ENCODE assay signal across 32 mouse cellular contexts in genomic region chr2:109230443-109230842, GRCm38 (mm10).
"Had no signal": no experiment of that assay in that cellular context is flagged by ENCODE, and none has a peak within 500 bp of the region (broad histone marks: within the 10 kb centered on the region; RNA-seq: fewer than 3 reads in every experiment).

No protein-coding gene starts in this region.

- H3K9ac ChIP-seq: limb, embryonic 12.5 days; limb, embryonic 13.5 days; limb, embryonic 15.5 days; liver, embryonic 12.5 days; liver, embryonic 13.5 days; liver, embryonic 14.5 days; liver, embryonic 15.5 days; liver, postnatal 0 days; lung, embryonic 14.5 days; lung, embryonic 15.5 days; midbrain, embryonic 12.5 days; midbrain, embryonic 13.5 days; midbrain, embryonic 15.5 days; neural tube, embryonic 12.5 days had no signal

- H3K27ac ChIP-seq: limb, embryonic 10.5 days; limb, embryonic 12.5 days; limb, embryonic 13.5 days; limb, embryonic 15.5 days; liver, embryonic 12.5 days; liver, embryonic 13.5 days; liver, embryonic 14.5 days; liver, embryonic 15.5 days; lung, embryonic 15.5 days; macrophage; midbrain, embryonic 10.5 days; midbrain, embryonic 12.5 days; midbrain, embryonic 13.5 days; midbrain, embryonic 15.5 days; neural tube, embryonic 12.5 days had no signal

- DNase-seq: left cerebral cortex, postnatal 4 days; liver; liver, embryonic 13.5 days; liver, postnatal 0 days; lung, adult 18-20 months; lung, adult 2 months; lung, embryonic 14.5 days; lung, postnatal 10 days; lung, postnatal 14 days; lung, postnatal 36 days; lung, postnatal 4 days; midbrain, embryonic 14.5 days had no signal

- H3K9me3 ChIP-seq: limb, embryonic 10.5 days; limb, embryonic 12.5 days; limb, embryonic 13.5 days; limb, embryonic 15.5 days; liver, embryonic 12.5 days; liver, embryonic 13.5 days; liver, embryonic 15.5 days; lung, embryonic 15.5 days; megakaryocyte, embryonic 14.5 days; midbrain, embryonic 10.5 days; midbrain, embryonic 12.5 days; midbrain, embryonic 13.5 days; midbrain, embryonic 15.5 days; neural tube, embryonic 12.5 days had no signal

- H3K4me2 ChIP-seq: limb, embryonic 12.5 days; limb, embryonic 13.5 days; limb, embryonic 15.5 days; liver, embryonic 11.5 days; liver, embryonic 12.5 days; liver, embryonic 13.5 days; liver, embryonic 15.5 days; lung, embryonic 14.5 days; lung, embryonic 15.5 days; midbrain, embryonic 11.5 days; midbrain, embryonic 12.5 days; midbrain, embryonic 13.5 days; midbrain, embryonic 15.5 days; neural tube, embryonic 12.5 days had no signal

- H3K4me1 ChIP-seq: limb, embryonic 10.5 days; limb, embryonic 12.5 days; limb, embryonic 13.5 days; limb, embryonic 15.5 days; liver, embryonic 12.5 days; liver, embryonic 13.5 days; liver, embryonic 15.5 days; lung, embryonic 15.5 days; megakaryocyte, embryonic 14.5 days; midbrain, embryonic 10.5 days; midbrain, embryonic 12.5 days; midbrain, embryonic 13.5 days; midbrain, embryonic 15.5 days; neural tube, embryonic 12.5 days had no signal

- H3K27me3 ChIP-seq: limb, embryonic 12.5 days; limb, embryonic 13.5 days; limb, embryonic 15.5 days; liver, embryonic 12.5 days; liver, embryonic 13.5 days; liver, embryonic 15.5 days; lung, embryonic 15.5 days; megakaryocyte, embryonic 14.5 days; midbrain, embryonic 12.5 days; midbrain, embryonic 13.5 days; midbrain, embryonic 15.5 days; neural tube, embryonic 12.5 days had no signal

- H3K36me3 ChIP-seq: limb, embryonic 10.5 days; limb, embryonic 12.5 days; limb, embryonic 13.5 days; limb, embryonic 15.5 days; liver, embryonic 12.5 days; liver, embryonic 13.5 days; liver, embryonic 15.5 days; lung, embryonic 15.5 days; midbrain, embryonic 10.5 days; midbrain, embryonic 12.5 days; midbrain, embryonic 13.5 days; midbrain, embryonic 15.5 days; neural tube, embryonic 12.5 days had no signal

- ATAC-seq: liver, embryonic 12.5 days; liver, postnatal 0 days; lung, postnatal 0 days; midbrain, embryonic 13.5 days; midbrain, embryonic 15.5 days; midbrain, embryonic 16.5 days had no signal

- H3K4me3 ChIP-seq: limb, embryonic 10.5 days; limb, embryonic 12.5 days; limb, embryonic 13.5 days; limb, embryonic 15.5 days; liver, embryonic 12.5 days; liver, embryonic 13.5 days; liver, embryonic 15.5 days; lung, embryonic 15.5 days; megakaryocyte, embryonic 14.5 days; midbrain, embryonic 10.5 days; midbrain, embryonic 12.5 days; midbrain, embryonic 13.5 days; midbrain, embryonic 15.5 days; myocyte; neural tube, embryonic 12.5 days had no signal
